Mouse (Mus musculus): Measurements from ENCODE around the gene Zfp989. TPM values are rescaled to one million over a fixed set of nuclear protein-coding genes. Genes with fewer than 3 reads are reported as not detected.
A peak's percentile ranks its signal among the peaks of the same experiment; 100 is the strongest.
"Not testable (repeated sequence)": the region's sequence is repeated elsewhere in the genome, so short reads cannot be mapped to it uniquely, and the experiment has no call there.

The Zfp989 gene
- polyA plus RNA-seq (2014; fragmentation: Nextera tagmentation; extraction: Ambion mirVana) = not detected in 2 replicates

GRCm38 (mm10) chr4:146971757-146972156 lies at the start of gene Zfp989:
Gene Zfp989 (plus strand): TSS chr4:146971976.
- not testable (repeated sequence) for H3K9me3 ChIP-seq (ENCODE audit: control insufficient read depth, low read length); H3K27me3 ChIP-seq (ENCODE audit: control insufficient read depth, insufficient read depth, low read length); ATAC-seq (ENCODE audit: insufficient number of reproducible peaks, insufficient read depth, low FRiP score, low read depth); H3K36me3 ChIP-seq (ENCODE audit: control insufficient read depth, insufficient read depth, low read length); H3K4me1 ChIP-seq (ENCODE audit: control insufficient read depth in 2 of 2, insufficient read depth in 2 of 2, low read length in 2 of 2); H3K9ac ChIP-seq (ENCODE audit: low read length); H3K4me3 ChIP-seq (ENCODE audit: control insufficient read depth in 1 of 2, insufficient read depth in 1 of 2, low read depth in 1 of 2, low read length in 2 of 2); H3K27ac ChIP-seq (replicated peaks in 1 of 2; ENCODE audit: control insufficient read depth in 1 of 2, insufficient read depth in 1 of 2, low read depth in 2 of 2, low read length in 2 of 2); H3K4me2 ChIP-seq (ENCODE audit: low read length)
- 84% methylated on average over 4 of the region's 5 CpGs for WGBS

GRCm38 (mm10) chr4:146932311-146933082 lies 39.3 kb upstream of the Zfp989 start:
- Histone ChIP-seq H3K27me3 (ENCODE audit: control insufficient read depth, insufficient read depth, low read length) (peaks cover 8% of the 10 kb centered on the region), H3K27ac (replicated peaks in 1 of 2; ENCODE audit: control insufficient read depth in 1 of 2, insufficient read depth in 1 of 2, low read depth in 2 of 2, low read length in 2 of 2) (no peak overlapping the region), H3K9me3 (ENCODE audit: control insufficient read depth, low read length) (peaks cover 30% of the 10 kb centered on the region), H3K4me2 (ENCODE audit: low read length) (peak overlapping the region; percentile 57), H3K4me1 (ENCODE audit: control insufficient read depth in 2 of 2, insufficient read depth in 2 of 2, low read length in 2 of 2) (no peaks in the 10 kb centered on the region), H3K36me3 (ENCODE audit: control insufficient read depth, insufficient read depth, low read length) (no peaks in the 10 kb centered on the region), H3K9ac (ENCODE audit: low read length) (0 out of 2 replicates have a peak overlapping the region, but pooled peaks have one; percentile 34), H3K4me3 (ENCODE audit: control insufficient read depth in 1 of 2, insufficient read depth in 1 of 2, low read depth in 1 of 2, low read length in 2 of 2) (peak overlapping the region; percentile 29 to 33)
- ATAC-seq (ENCODE audit: insufficient number of reproducible peaks, insufficient read depth, low FRiP score, low read depth) = peak; percentile 39; the same call in 1 of the 2 replicates
- WGBS = 5% methylated on average over 77 of the region's 77 CpGs

- H3K27me3 ChIP-seq (ENCODE audit: control insufficient read depth, insufficient read depth, low read length); H3K4me3 ChIP-seq (ENCODE audit: control insufficient read depth in 1 of 2, insufficient read depth in 1 of 2, low read depth in 1 of 2, low read length in 2 of 2); H3K36me3 ChIP-seq (ENCODE audit: control insufficient read depth, insufficient read depth, low read length); H3K4me2 ChIP-seq (ENCODE audit: low read length); ATAC-seq (ENCODE audit: insufficient number of reproducible peaks, insufficient read depth, low FRiP score, low read depth); H3K4me1 ChIP-seq (ENCODE audit: control insufficient read depth in 2 of 2, insufficient read depth in 2 of 2, low read length in 2 of 2); H3K9ac ChIP-seq (ENCODE audit: low read length); H3K27ac ChIP-seq (replicated peaks in 1 of 2; ENCODE audit: control insufficient read depth in 1 of 2, insufficient read depth in 1 of 2, low read depth in 2 of 2, low read length in 2 of 2): not testable (repeated sequence)
- WGBS = 50% methylated on average over 32 of the region's 32 CpGs
- H3K9me3 ChIP-seq (ENCODE audit: control insufficient read depth, low read length) = peaks cover 13% of the 10 kb centered on the region
Observed at GRCm38 (mm10) chr4:146941691-146942090, 30.1 kb upstream of the Zfp989 start.

- not testable (repeated sequence) for H3K36me3 ChIP-seq (ENCODE audit: control insufficient read depth, insufficient read depth, low read length); H3K9me3 ChIP-seq (ENCODE audit: control insufficient read depth, low read length); H3K27me3 ChIP-seq (ENCODE audit: control insufficient read depth, insufficient read depth, low read length); H3K4me1 ChIP-seq (ENCODE audit: control insufficient read depth in 2 of 2, insufficient read depth in 2 of 2, low read length in 2 of 2); ATAC-seq (ENCODE audit: insufficient number of reproducible peaks, insufficient read depth, low FRiP score, low read depth); H3K4me3 ChIP-seq (ENCODE audit: control insufficient read depth in 1 of 2, insufficient read depth in 1 of 2, low read depth in 1 of 2, low read length in 2 of 2); H3K9ac ChIP-seq (ENCODE audit: low read length); H3K4me2 ChIP-seq (ENCODE audit: low read length); H3K27ac ChIP-seq (replicated peaks in 1 of 2; ENCODE audit: control insufficient read depth in 1 of 2, insufficient read depth in 1 of 2, low read depth in 2 of 2, low read length in 2 of 2)
- WGBS = 21% methylated on average over 2 of the region's 2 CpGs
Observed at GRCm38 (mm10) chr4:146976581-146976980, 4.8 kb downstream of the Zfp989 start.

GRCm38 (mm10) chr4:147018400-147018799 lies 46.6 kb downstream of the Zfp989 start:
- H3K36me3 ChIP-seq (ENCODE audit: control insufficient read depth, insufficient read depth, low read length); H3K9me3 ChIP-seq (ENCODE audit: control insufficient read depth, low read length); H3K4me2 ChIP-seq (ENCODE audit: low read length); H3K27me3 ChIP-seq (ENCODE audit: control insufficient read depth, insufficient read depth, low read length); H3K4me3 ChIP-seq (ENCODE audit: control insufficient read depth in 1 of 2, insufficient read depth in 1 of 2, low read depth in 1 of 2, low read length in 2 of 2); H3K9ac ChIP-seq (ENCODE audit: low read length); H3K4me1 ChIP-seq (ENCODE audit: control insufficient read depth in 2 of 2, insufficient read depth in 2 of 2, low read length in 2 of 2); H3K27ac ChIP-seq (replicated peaks in 1 of 2; ENCODE audit: control insufficient read depth in 1 of 2, insufficient read depth in 1 of 2, low read depth in 2 of 2, low read length in 2 of 2); ATAC-seq (ENCODE audit: insufficient number of reproducible peaks, insufficient read depth, low FRiP score, low read depth): not testable (repeated sequence)
- no CpG with 5 or more reads among the region's 1 CpGs for WGBS

- WGBS = no CpG with 5 or more reads among the region's 6 CpGs
- not testable (repeated sequence) for ATAC-seq (ENCODE audit: insufficient number of reproducible peaks, insufficient read depth, low FRiP score, low read depth)
Observed at GRCm38 (mm10) chr4:147021550-147021949, 49.8 kb downstream of the Zfp989 start, which contains the start of gene Rex2. Gene Rex2 (plus strand): TSS chr4:147021850.

GRCm38 (mm10) chr4:147026374-147026773 lies 54.6 kb downstream of the Zfp989 start:
- ATAC-seq (ENCODE audit: insufficient number of reproducible peaks, insufficient read depth, low FRiP score, low read depth); H3K4me3 ChIP-seq (ENCODE audit: control insufficient read depth in 1 of 2, insufficient read depth in 1 of 2, low read depth in 1 of 2, low read length in 2 of 2); H3K4me1 ChIP-seq (ENCODE audit: control insufficient read depth in 2 of 2, insufficient read depth in 2 of 2, low read length in 2 of 2); H3K36me3 ChIP-seq (ENCODE audit: control insufficient read depth, insufficient read depth, low read length); H3K4me2 ChIP-seq (ENCODE audit: low read length); H3K9me3 ChIP-seq (ENCODE audit: control insufficient read depth, low read length); H3K9ac ChIP-seq (ENCODE audit: low read length); H3K27me3 ChIP-seq (ENCODE audit: control insufficient read depth, insufficient read depth, low read length); H3K27ac ChIP-seq (replicated peaks in 1 of 2; ENCODE audit: control insufficient read depth in 1 of 2, insufficient read depth in 1 of 2, low read depth in 2 of 2, low read length in 2 of 2): not testable (repeated sequence)
- WGBS = 56% methylated on average over 1 of the region's 1 CpGs

More at GRCm38 (mm10) chr4:147021550-147021949, 49.8 kb downstream of the Zfp989 start, which contains the start of gene Rex2:
- not testable (repeated sequence) for H3K4me1 ChIP-seq (ENCODE audit: control insufficient read depth in 2 of 2, insufficient read depth in 2 of 2, low read length in 2 of 2); H3K9me3 ChIP-seq (ENCODE audit: control insufficient read depth, low read length); H3K27ac ChIP-seq (replicated peaks in 1 of 2; ENCODE audit: control insufficient read depth in 1 of 2, insufficient read depth in 1 of 2, low read depth in 2 of 2, low read length in 2 of 2); H3K27me3 ChIP-seq (ENCODE audit: control insufficient read depth, insufficient read depth, low read length); H3K9ac ChIP-seq (ENCODE audit: low read length); H3K4me3 ChIP-seq (ENCODE audit: control insufficient read depth in 1 of 2, insufficient read depth in 1 of 2, low read depth in 1 of 2, low read length in 2 of 2); H3K36me3 ChIP-seq (ENCODE audit: control insufficient read depth, insufficient read depth, low read length); H3K4me2 ChIP-seq (ENCODE audit: low read length)

Measured in heart, embryonic 14.5 days (tissue).